Mouse (Mus musculus): ENCODE measurements around the gene Gadd45g.

DNA sequence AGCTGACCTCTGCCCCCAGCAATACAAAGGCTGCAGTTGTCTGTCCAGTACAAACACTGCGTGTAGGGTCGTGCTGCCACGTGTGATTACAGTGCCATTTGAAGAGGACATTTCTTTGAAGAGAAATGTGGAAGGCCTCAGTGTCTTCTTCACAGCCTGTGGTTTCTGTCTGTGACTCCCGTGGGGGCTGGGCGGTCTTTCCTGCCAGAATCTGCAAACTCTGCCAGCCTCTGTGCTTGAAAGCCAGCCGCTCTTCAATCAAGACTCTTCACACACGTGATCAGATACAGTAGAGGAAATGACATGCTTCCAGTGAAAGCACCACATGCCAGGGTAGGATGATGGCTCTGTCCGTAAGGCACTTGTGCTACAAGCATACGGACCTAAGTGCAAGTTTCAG, 45.6 kb upstream of the Gadd45g start:
- TF ChIP-seq GATA1 (IDR thresholded peaks at IDR 0.05; ENCODE audit: borderline replicate concordance, low read length): no peak
- no peak for TF ChIP-seq FLI1 (IDR thresholded peaks at IDR 0.05; ENCODE audit: low read length)
